Mouse (Mus musculus) layer of hippocampus, adult 11-12 months (tissue): ENCODE measurements around the gene Ercc8.

Experiments
- DNase-seq: peaks from one replicate; pipeline ENCODE4 v3.0.0; 2022; ENCODE audit warnings: low spot score

Ercc8 gene

DNA sequence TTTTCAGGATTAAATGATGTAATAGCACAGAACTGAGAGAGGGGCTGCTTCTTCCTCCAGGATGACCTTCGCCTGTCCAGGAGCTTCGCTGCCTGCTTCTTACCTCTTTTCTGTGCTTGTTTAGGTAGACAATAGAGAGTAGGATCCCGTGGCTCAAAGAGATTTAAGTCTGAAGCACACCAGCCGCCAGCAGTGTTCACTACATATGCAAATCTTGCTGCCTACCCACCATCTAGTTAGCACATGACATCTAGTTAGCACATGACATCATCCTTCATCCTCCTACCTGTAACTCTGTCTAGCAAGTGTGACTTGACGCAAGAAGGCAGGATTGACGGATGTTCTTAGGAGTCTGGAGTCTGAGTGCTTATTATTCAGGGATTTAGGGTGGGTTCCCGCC is 61.2 kb downstream of the Ercc8 start:
- no peak for DNase-seq

GRCm38 (mm10) chr13:108229191-108229590 is 70.7 kb downstream of the Ercc8 start:
- no peak for DNase-seq

- DNase-seq = no peak
Observed at GRCm38 (mm10) chr13:108229634-108230330, 71.3 kb downstream of the Ercc8 start.

DNA sequence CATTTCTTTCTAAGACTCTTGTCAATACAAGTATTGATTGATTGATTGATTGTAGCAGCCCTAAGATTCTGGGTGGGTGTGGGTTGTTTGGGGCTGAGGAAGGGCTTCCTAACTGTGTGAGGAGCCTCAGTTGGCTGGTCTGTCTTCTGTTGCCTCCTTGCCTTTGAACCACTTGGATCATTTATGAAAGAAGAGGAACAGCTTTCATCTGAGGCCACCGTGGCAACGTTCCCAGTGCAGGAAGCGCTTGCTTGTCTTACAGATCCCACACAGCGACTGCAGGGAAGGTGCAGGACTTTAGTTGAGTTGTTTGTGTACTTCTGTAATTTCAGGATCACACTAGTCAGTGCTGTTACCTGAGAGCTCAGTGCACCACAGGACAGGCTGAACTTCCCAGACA is 81.5 kb downstream of the Ercc8 start:
- no peak for DNase-seq

DNA sequence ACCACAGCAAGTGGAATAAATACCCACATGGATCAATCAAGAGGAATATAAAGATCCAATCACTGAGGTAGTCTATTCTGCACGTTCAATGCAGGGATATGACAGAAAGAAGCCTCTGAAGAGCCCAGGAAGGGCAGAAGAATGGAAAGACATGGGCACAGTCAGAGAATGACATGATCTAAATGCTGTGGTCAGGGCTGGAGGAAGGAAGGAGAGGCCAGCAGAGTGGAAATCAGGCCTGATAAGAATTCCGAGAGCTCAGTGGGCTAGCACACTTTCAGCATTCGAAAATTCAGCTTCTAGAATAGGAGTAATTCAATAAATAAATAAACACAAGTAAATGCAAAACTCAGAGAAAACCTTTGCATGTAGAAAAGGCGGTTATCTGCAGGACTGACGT is 83.2 kb downstream of the Ercc8 start:
- DNase-seq = no peak
